Mouse (Mus musculus) thymus, adult 2 months (tissue): ENCODE results near the gene Lmf1.

Experiments used
- CTCF ChIP-seq: fragments of 200-500 bp; IDR thresholded peaks from 2 replicates; pipeline ENCODE4 v1.5.1; 2012; ENCODE audit warnings: mild to moderate bottlenecking, control low read depth, low read length, moderate library complexity, borderline replicate concordance; ENCODE audit not compliant: control insufficient read depth, poor library complexity, insufficient read depth; ENCODE audit errors: extremely low read depth
- POLR2A ChIP-seq: fragments of 200-500 bp; IDR thresholded peaks from 2 replicates; pipeline ENCODE4 v1.6.1; 2012; ENCODE audit warnings: mild to moderate bottlenecking, low read length, control low read depth, moderate library complexity; ENCODE audit not compliant: control insufficient read depth, poor library complexity, insufficient read depth; ENCODE audit errors: extremely low read depth

DNA sequence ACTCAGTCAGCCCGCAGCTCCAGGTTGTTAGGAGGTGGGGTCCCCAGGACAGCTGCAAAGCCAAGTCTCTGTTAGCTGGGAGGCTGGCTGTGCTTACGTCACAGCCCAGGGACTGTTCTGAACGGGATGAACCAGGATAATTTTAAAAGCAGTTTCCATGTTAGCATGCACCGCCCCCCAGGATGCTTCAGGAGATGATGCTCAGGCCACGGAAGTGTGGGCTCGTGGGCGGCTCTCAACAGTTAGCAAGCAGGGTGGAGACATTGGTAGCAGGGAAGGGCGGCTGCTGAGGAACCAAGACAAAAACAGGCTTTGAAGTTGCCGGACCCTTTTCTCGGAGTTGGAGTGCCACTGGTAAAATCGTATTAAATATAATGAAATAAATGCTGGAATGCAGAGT is 45.0 kb downstream of the Lmf1 start:
- TF ChIP-seq CTCF = no peak
- TF ChIP-seq POLR2A = no peak
